Mouse (Mus musculus) erythroblast, embryonic 14.5 days (primary cell): ENCODE results near the gene Cplx3.

Experiments used
- GATA1 ChIP-seq: IDR thresholded peaks from 2 replicates; pipeline ENCODE4 v1.6.1; 2012; ENCODE audit warnings: low read length, inconsistent platforms, mixed read lengths
- TAL1 ChIP-seq: IDR thresholded peaks from 3 replicates; pipeline ENCODE4 v1.6.1; 2012; ENCODE audit warnings: low read length, inconsistent platforms, mixed read lengths

DNA sequence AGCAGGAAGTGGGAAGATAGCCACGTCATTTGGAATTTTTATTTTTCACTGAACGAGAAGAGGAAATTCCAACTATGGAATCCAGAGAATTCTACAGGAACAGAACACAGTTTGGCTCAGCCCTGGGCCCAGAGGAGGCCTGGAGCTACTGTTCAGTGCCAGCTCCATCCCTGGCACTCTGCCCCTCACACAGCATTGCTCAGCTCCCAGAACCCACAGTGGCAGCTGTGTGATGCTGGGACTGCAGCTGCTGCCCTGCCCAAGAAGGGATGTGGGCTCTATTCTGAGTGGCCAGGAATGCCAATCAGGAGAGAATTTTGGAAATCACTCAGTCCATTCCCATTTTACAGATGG, 4.8 kb downstream of the Cplx3 start:
- TF ChIP-seq GATA1 (no peak), TAL1 (no peak)
